Comparison of ENCODE assay signal across 28 mouse cellular contexts in the genomic region with DNA sequence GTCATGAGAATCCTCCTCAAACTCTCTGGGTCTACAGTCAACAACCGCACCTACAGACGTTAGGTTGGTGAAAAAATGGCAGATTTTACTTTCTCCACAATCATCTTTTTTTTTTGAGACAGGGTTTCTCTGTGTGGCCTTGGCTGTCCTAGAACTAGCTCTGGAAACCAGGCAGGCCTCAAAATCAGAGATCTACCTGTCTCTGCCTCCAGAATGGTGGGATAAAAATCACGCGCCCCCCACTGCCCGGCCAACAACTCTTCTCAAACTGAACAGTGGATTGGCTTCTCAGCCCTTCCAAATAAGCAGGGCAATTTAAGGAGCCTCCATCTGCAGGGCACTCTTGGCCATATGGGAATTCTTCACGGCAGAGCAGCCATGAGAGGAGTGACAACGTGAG.
"Had no signal": no experiment of that assay in that cellular context is flagged by ENCODE, and none has a peak within 500 bp of the region (broad histone marks: within the 10 kb centered on the region; RNA-seq: fewer than 3 reads in every experiment).

No protein-coding gene starts in this region.

- H3K4me3 ChIP-seq: embryonic facial prominence, embryonic 10.5 days; embryonic facial prominence, embryonic 12.5 days; embryonic facial prominence, embryonic 13.5 days; embryonic facial prominence, embryonic 15.5 days; erythroblast, embryonic 14.5 days; forebrain, embryonic 10.5 days; forebrain, embryonic 12.5 days; forebrain, embryonic 13.5 days; forebrain, embryonic 15.5 days; gastrocnemius, adult 2 months; heart, adult 2 months had no signal

- DNase-seq: cerebellum, adult 2 months; cerebellum, adult 8-10 months; cerebellum, adult 9-10 months; cerebellum, adult 9-11 months; cerebellum, postnatal 10 days; cerebellum, postnatal 14 days; cerebellum, postnatal 25 days; cerebellum, postnatal 36 days; embryo, embryonic 11 days; forebrain, postnatal 0 days; gastrocnemius, adult 2 months; gastrocnemius, postnatal 10 days; gastrocnemius, postnatal 14 days; gastrocnemius, postnatal 25 days; gastrocnemius, postnatal 36 days; heart, adult 18-20 months; heart, adult 2 months had no signal

- H3K9ac ChIP-seq: embryonic facial prominence, embryonic 12.5 days; embryonic facial prominence, embryonic 13.5 days; embryonic facial prominence, embryonic 15.5 days; forebrain, embryonic 12.5 days; forebrain, embryonic 13.5 days; forebrain, embryonic 15.5 days; forebrain, postnatal 0 days had no signal

- H3K27me3 ChIP-seq: embryonic facial prominence, embryonic 12.5 days; embryonic facial prominence, embryonic 13.5 days; embryonic facial prominence, embryonic 15.5 days; forebrain, embryonic 13.5 days; forebrain, embryonic 15.5 days had no signal

- ATAC-seq: forebrain, embryonic 13.5 days; forebrain, embryonic 14.5 days; forebrain, embryonic 15.5 days; forebrain, embryonic 16.5 days; forebrain, postnatal 0 days had no signal

- H3K4me2 ChIP-seq: embryonic facial prominence, embryonic 12.5 days; embryonic facial prominence, embryonic 13.5 days; embryonic facial prominence, embryonic 15.5 days; forebrain, embryonic 12.5 days; forebrain, embryonic 13.5 days; forebrain, embryonic 15.5 days had no signal

- H3K9me3 ChIP-seq: embryonic facial prominence, embryonic 10.5 days; embryonic facial prominence, embryonic 12.5 days; embryonic facial prominence, embryonic 13.5 days; embryonic facial prominence, embryonic 15.5 days; forebrain, embryonic 10.5 days; forebrain, embryonic 12.5 days; forebrain, embryonic 13.5 days; forebrain, embryonic 15.5 days had no signal

- H3K27ac ChIP-seq: embryonic facial prominence, embryonic 10.5 days; embryonic facial prominence, embryonic 12.5 days; embryonic facial prominence, embryonic 13.5 days; embryonic facial prominence, embryonic 15.5 days; forebrain, embryonic 10.5 days; forebrain, embryonic 12.5 days; forebrain, embryonic 13.5 days; forebrain, embryonic 15.5 days; gastrocnemius, adult 2 months; heart, adult 2 months had no signal
